Mouse (Mus musculus): ENCODE results near the gene Baiap2. TPM values are rescaled to one million over a fixed set of nuclear protein-coding genes. Genes with fewer than 3 reads are reported as not detected.

Gene Baiap2
- polyA plus RNA-seq, 1 experiment from 2014 or later = 4.2 TPM

- H3K4me3 ChIP-seq (ENCODE audit: low read depth, low read length) = no peak overlapping the region
- peaks cover 3% of the 10 kb centered on the region; the same call in 1 of the 2 replicates for H3K36me3 ChIP-seq (ENCODE audit: control insufficient read depth, insufficient read depth)
- no peaks in the 10 kb centered on the region for H3K9me3 ChIP-seq (ENCODE audit: control insufficient read depth)
- no peak overlapping the region for H3K9ac ChIP-seq (ENCODE audit: low read depth, low read length)
- no peak for TF ChIP-seq CTCF (IDR thresholded peaks at IDR 0.05; ENCODE audit: low read depth)
- WGBS = 38% methylated on average over 10 of the region's 10 CpGs
- H3K27me3 ChIP-seq (replicated peaks; ENCODE audit: control insufficient read depth, insufficient read depth, low read length) = no peaks in the 10 kb centered on the region
- peak overlapping the region; percentile 3 for H3K27ac ChIP-seq (ENCODE audit: low read depth, low read length)
- 0 out of 2 replicates have a peak overlapping the region, but pooled peaks have one; percentile 13 for H3K4me2 ChIP-seq (replicated peaks; ENCODE audit: low read depth)
- ATAC-seq = peak; percentile 58
- H3K4me1 ChIP-seq (replicated peaks; ENCODE audit: control insufficient read depth, insufficient read depth, low read length) = 0 out of 2 replicates have a peak, but pooled peaks cover 4% of the 10 kb centered on the region
These were observed 46.6 kb downstream of the Baiap2 start for GRCm38 (mm10) chr11:119989115-119989564.

DNA sequence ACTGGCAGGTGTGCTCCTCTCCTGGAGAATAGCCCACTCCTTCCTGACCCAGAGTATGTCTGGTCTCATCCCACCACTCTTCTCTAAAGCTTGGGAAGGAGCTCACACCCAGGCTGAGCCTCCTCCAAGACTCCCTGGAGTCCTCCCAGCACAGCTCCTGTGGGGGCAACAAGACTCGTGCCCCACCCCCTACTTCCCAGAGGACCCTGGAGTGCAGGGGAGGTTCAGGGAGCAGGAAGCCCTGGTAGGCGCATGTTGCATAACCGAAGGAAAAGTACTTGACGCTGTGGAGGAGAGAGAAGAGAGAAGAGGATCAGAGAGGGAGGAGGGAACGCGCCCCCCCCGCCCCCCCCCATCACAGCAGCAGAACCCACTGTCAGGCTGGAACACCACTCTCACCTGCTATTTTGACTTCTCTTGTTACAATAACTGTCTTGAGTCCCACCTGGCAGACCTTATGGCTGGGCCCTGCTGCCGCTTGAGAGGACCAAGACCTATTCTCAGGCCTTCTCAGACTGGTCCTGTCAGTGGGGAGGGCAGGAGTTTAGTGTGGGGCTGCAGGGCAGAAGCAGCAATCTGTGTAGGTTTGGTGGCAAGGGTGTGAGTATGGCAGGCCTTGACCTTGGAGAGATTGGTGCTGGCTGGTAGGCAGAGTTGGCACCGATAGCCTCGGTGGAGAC, 48.2 kb downstream of the Baiap2 start:
- Histone ChIP-seq H3K4me3 (ENCODE audit: low read depth, low read length) (no peak overlapping the region), H3K9me3 (ENCODE audit: control insufficient read depth) (no peaks in the 10 kb centered on the region), H3K9ac (ENCODE audit: low read depth, low read length) (no peak overlapping the region), H3K4me1 (replicated peaks; ENCODE audit: control insufficient read depth, insufficient read depth, low read length) (0 out of 2 replicates have a peak, but pooled peaks cover 4% of the 10 kb centered on the region), H3K36me3 (ENCODE audit: control insufficient read depth, insufficient read depth) (peaks cover 11% of the 10 kb centered on the region; the same call in 1 of the 2 replicates), H3K27me3 (replicated peaks; ENCODE audit: control insufficient read depth, insufficient read depth, low read length) (no peaks in the 10 kb centered on the region), H3K27ac (ENCODE audit: low read depth, low read length) (no peak overlapping the region), H3K4me2 (replicated peaks; ENCODE audit: low read depth) (peak overlapping the region; percentile 52)
- 52% methylated on average over 10 of the region's 10 CpGs for WGBS
- ATAC-seq = no peak; the same call in 1 of the 2 replicates
- TF ChIP-seq CTCF (IDR thresholded peaks at IDR 0.05; ENCODE audit: low read depth) = no peak

DNA sequence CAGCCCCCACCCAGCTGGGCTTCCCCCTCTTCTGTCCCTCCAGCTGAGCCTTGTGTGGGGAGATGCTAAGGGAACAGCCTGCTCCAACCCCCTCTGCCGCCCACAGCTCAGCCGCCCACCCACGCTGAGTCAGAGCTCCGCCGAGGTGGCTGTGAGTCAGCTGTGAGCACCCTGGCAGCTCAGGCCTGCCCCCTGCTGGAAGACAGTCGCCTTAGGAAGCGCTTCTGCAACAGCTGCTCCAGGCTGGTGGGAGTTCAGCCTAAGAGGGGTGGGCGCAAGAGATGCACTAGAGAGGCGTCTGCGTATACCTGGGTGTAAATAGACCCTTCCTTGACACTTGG, 48.7 kb downstream of the Baiap2 start:
- peak overlapping the region; percentile 52 for H3K4me2 ChIP-seq (replicated peaks; ENCODE audit: low read depth)
- H3K27ac ChIP-seq (ENCODE audit: low read depth, low read length) = no peak overlapping the region
- peak; percentile 39 for ATAC-seq
- 0 out of 2 replicates have a peak, but pooled peaks cover 4% of the 10 kb centered on the region for H3K4me1 ChIP-seq (replicated peaks; ENCODE audit: control insufficient read depth, insufficient read depth, low read length)
- whole genome bisulfite sequencing = 8% methylated on average over 10 of the region's 10 CpGs
- H3K27me3 ChIP-seq (replicated peaks; ENCODE audit: control insufficient read depth, insufficient read depth, low read length) = no peaks in the 10 kb centered on the region
- no peak overlapping the region for H3K4me3 ChIP-seq (ENCODE audit: low read depth, low read length)
- H3K9me3 ChIP-seq (ENCODE audit: control insufficient read depth) = no peaks in the 10 kb centered on the region
- peaks cover 12% of the 10 kb centered on the region; the same call in 1 of the 2 replicates for H3K36me3 ChIP-seq (ENCODE audit: control insufficient read depth, insufficient read depth)
- TF ChIP-seq CTCF (IDR thresholded peaks at IDR 0.05; ENCODE audit: low read depth) = peak; percentile 100
- no peak overlapping the region for H3K9ac ChIP-seq (ENCODE audit: low read depth, low read length)

DNA sequence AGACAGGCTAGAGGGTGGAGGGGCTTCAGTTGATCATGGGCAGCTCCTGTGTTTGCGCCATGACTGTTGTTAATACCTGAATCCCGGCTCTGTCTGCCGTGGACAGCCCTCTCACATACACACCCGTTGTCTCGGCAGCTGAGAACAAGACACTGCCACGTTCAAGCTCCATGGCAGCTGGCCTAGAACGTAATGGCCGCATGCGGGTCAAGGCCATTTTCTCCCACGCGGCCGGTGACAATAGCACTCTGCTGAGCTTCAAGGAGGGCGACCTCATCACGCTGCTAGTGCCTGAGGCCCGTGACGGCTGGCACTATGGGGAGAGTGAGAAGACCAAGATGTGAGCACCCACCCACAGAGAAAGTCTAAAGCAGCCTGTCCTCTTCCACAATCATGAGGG, 54.8 kb downstream of the Baiap2 start:
- Histone ChIP-seq H3K4me2 (replicated peaks; ENCODE audit: low read depth) (no peak overlapping the region), H3K36me3 (ENCODE audit: control insufficient read depth, insufficient read depth) (peaks cover 25% of the 10 kb centered on the region; the same call in 1 of the 2 replicates), H3K4me3 (ENCODE audit: low read depth, low read length) (no peak overlapping the region), H3K27ac (ENCODE audit: low read depth, low read length) (no peak overlapping the region), H3K4me1 (replicated peaks; ENCODE audit: control insufficient read depth, insufficient read depth, low read length) (no peaks in the 10 kb centered on the region), H3K9me3 (ENCODE audit: control insufficient read depth) (no peaks in the 10 kb centered on the region), H3K27me3 (replicated peaks; ENCODE audit: control insufficient read depth, insufficient read depth, low read length) (no peaks in the 10 kb centered on the region), H3K9ac (ENCODE audit: low read depth, low read length) (no peak overlapping the region)
- no peak for ATAC-seq
- no peak for TF ChIP-seq CTCF (IDR thresholded peaks at IDR 0.05; ENCODE audit: low read depth)
- 88% methylated on average over 16 of the region's 16 CpGs for WGBS

- H3K9ac ChIP-seq (ENCODE audit: low read depth, low read length) = no peak overlapping the region
- H3K27me3 ChIP-seq (replicated peaks; ENCODE audit: control insufficient read depth, insufficient read depth, low read length) = no peaks in the 10 kb centered on the region
- ATAC-seq = no peak
- TF ChIP-seq CTCF (IDR thresholded peaks at IDR 0.05; ENCODE audit: low read depth) = no peak
- peaks cover 6% of the 10 kb centered on the region; the same call in 1 of the 2 replicates for H3K36me3 ChIP-seq (ENCODE audit: control insufficient read depth, insufficient read depth)
- H3K9me3 ChIP-seq (ENCODE audit: control insufficient read depth) = no peaks in the 10 kb centered on the region
- H3K27ac ChIP-seq (ENCODE audit: low read depth, low read length) = no peak overlapping the region
- H3K4me3 ChIP-seq (ENCODE audit: low read depth, low read length) = no peak overlapping the region
- no peak overlapping the region for H3K4me2 ChIP-seq (replicated peaks; ENCODE audit: low read depth)
- no peaks in the 10 kb centered on the region for H3K4me1 ChIP-seq (replicated peaks; ENCODE audit: control insufficient read depth, insufficient read depth, low read length)
- 75% methylated on average over 5 of the region's 5 CpGs for WGBS
These were observed 59.5 kb downstream of the Baiap2 start for GRCm38 (mm10) chr11:120002041-120002440.

DNA sequence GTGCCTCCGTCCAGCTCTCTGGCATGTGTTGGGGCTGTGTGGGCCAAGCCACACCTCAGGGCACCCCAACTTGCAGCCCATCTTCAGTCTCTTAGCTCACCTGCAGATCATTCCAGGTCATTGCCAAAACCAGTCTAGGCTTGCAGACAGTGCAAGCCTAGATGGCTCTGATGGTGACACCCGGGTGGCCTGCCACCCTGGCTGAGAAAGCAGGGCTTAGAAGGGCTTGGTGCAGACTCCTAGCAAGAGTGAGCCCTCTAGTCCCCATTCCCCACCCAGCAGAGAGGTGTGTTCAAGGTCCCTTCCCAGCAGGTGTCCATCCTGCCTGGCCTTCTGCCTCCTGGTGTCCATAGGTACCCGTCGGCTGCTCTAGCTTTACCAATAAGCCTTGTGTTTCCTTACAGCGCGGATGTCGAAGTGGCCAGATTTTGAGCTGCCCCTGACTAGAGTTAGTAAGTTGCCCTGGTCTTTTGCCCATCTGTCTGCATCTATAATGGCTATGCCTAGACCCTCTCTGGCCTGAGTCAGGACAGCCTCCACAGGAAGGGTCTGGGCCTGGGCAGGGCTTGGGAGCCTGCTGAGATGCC, 60.2 kb downstream of the Baiap2 start:
- Histone ChIP-seq H3K9ac (ENCODE audit: low read depth, low read length) (no peak overlapping the region), H3K9me3 (ENCODE audit: control insufficient read depth) (no peaks in the 10 kb centered on the region), H3K4me1 (replicated peaks; ENCODE audit: control insufficient read depth, insufficient read depth, low read length) (no peaks in the 10 kb centered on the region), H3K36me3 (ENCODE audit: control insufficient read depth, insufficient read depth) (peaks cover under 1% of the 10 kb centered on the region; the same call in 1 of the 2 replicates), H3K4me2 (replicated peaks; ENCODE audit: low read depth) (no peak overlapping the region), H3K27me3 (replicated peaks; ENCODE audit: control insufficient read depth, insufficient read depth, low read length) (no peaks in the 10 kb centered on the region), H3K27ac (ENCODE audit: low read depth, low read length) (no peak overlapping the region), H3K4me3 (ENCODE audit: low read depth, low read length) (no peak overlapping the region)
- no peak for ATAC-seq
- no peak for TF ChIP-seq CTCF (IDR thresholded peaks at IDR 0.05; ENCODE audit: low read depth)
- WGBS = 87% methylated on average over 7 of the region's 7 CpGs
